Comparison of ENCODE assay signal across 12 mouse cellular contexts in genomic region chr17:11087823-11088222, GRCm38 (mm10).
DNase-seq lines count a peak whose midpoint lies in the region; ATAC-seq lines count a peak whose summit lies in the region.
"Had no signal": no experiment of that assay in that cellular context is flagged by ENCODE, and none has a peak within 500 bp of the region (broad histone marks: within the 10 kb centered on the region; RNA-seq: fewer than 3 reads in every experiment).

No protein-coding gene starts in this region.

- no peak overlapping the region for H3K4me2 ChIP-seq in midbrain, embryonic 13.5 days (replicated peaks)
- no peak overlapping the region for H3K4me2 ChIP-seq in liver, embryonic 12.5 days
- H3K4me2 ChIP-seq: heart, embryonic 12.5 days; stomach, embryonic 15.5 days had no signal

- H3K4me3 ChIP-seq in hindbrain, embryonic 10.5 days, result no peak overlapping the region
- no peak overlapping the region for H3K4me3 ChIP-seq in midbrain, embryonic 13.5 days (replicated peaks)
- H3K4me3 ChIP-seq in liver, embryonic 12.5 days, result no peak overlapping the region
- H3K4me3 ChIP-seq: heart, embryonic 12.5 days; myocyte; stomach, embryonic 15.5 days had no signal

- no peaks in the 10 kb centered on the region for H3K9me3 ChIP-seq in hindbrain, embryonic 10.5 days
- H3K9me3 ChIP-seq in midbrain, embryonic 13.5 days, result no peaks in the 10 kb centered on the region
- no peaks in the 10 kb centered on the region for H3K9me3 ChIP-seq in liver, embryonic 12.5 days (replicated peaks)
- H3K9me3 ChIP-seq: heart, embryonic 12.5 days; stomach, embryonic 15.5 days had no signal

- H3K27ac ChIP-seq in hindbrain, embryonic 10.5 days, result no peak overlapping the region
- peak overlapping the region; percentile 70 for H3K27ac ChIP-seq in midbrain, embryonic 13.5 days
- H3K27ac ChIP-seq in liver, embryonic 12.5 days, result no peak overlapping the region
- H3K27ac ChIP-seq: stomach, embryonic 15.5 days had no signal

- no peaks in the 10 kb centered on the region for H3K27me3 ChIP-seq in hindbrain, embryonic 10.5 days (ENCODE audit: insufficient read depth, poor library complexity, severe bottlenecking)
- H3K27me3 ChIP-seq in midbrain, embryonic 13.5 days, result no peaks in the 10 kb centered on the region
- no peaks in the 10 kb centered on the region for H3K27me3 ChIP-seq in liver, embryonic 12.5 days (replicated peaks)
- H3K27me3 ChIP-seq: heart, embryonic 12.5 days; stomach, embryonic 15.5 days had no signal

- H3K4me1 ChIP-seq in hindbrain, embryonic 10.5 days (replicated peaks), result peaks cover 9% of the 10 kb centered on the region
- peaks cover 21% of the 10 kb centered on the region for H3K4me1 ChIP-seq in midbrain, embryonic 13.5 days (replicated peaks)
- H3K4me1 ChIP-seq in liver, embryonic 12.5 days, result no peaks in the 10 kb centered on the region
- H3K4me1 ChIP-seq: heart, embryonic 12.5 days; stomach, embryonic 15.5 days had no signal

- WGBS in hindbrain, embryonic 10.5 days, result 52% methylated on average over 8 of the region's 8 CpGs
- WGBS in midbrain, embryonic 13.5 days, result 40% methylated on average over 8 of the region's 8 CpGs
- WGBS in liver, embryonic 12.5 days (ENCODE audit: insufficient replicate concordance), result 64% methylated on average over 8 of the region's 8 CpGs

- 0 out of 2 replicates have a peak overlapping the region, but pooled peaks have one; percentile 32 for H3K9ac ChIP-seq in midbrain, embryonic 13.5 days (replicated peaks)
- no peak overlapping the region for H3K9ac ChIP-seq in liver, embryonic 12.5 days
- H3K9ac ChIP-seq: heart, embryonic 12.5 days; stomach, embryonic 15.5 days had no signal

- no peaks in the 10 kb centered on the region for H3K36me3 ChIP-seq in hindbrain, embryonic 10.5 days
- no peaks in the 10 kb centered on the region for H3K36me3 ChIP-seq in midbrain, embryonic 13.5 days
- H3K36me3 ChIP-seq in liver, embryonic 12.5 days, result no peaks in the 10 kb centered on the region
- H3K36me3 ChIP-seq: heart, embryonic 12.5 days; stomach, embryonic 15.5 days had no signal

- ATAC-seq in midbrain, embryonic 13.5 days, result 0 out of 2 replicates have a peak, but pooled peaks have one; percentile 17
- no peak for ATAC-seq in liver, embryonic 12.5 days

- peak; percentile 58 for DNase-seq in brain, adult 2 months (ENCODE audit: low read depth, low spot score)
- DNase-seq in embryo, embryonic 10.5 days (ENCODE audit: low spot score), result peak; percentile 45
- DNase-seq in hindbrain, embryonic 10.5 days (ENCODE audit: low spot score), result peak; percentile 14
- DNase-seq in c-Kit-positive CD71-positive TER-119-positive erythroid progenitor cells, embryonic 14.5 days (ENCODE audit: low spot score), result no peak
- DNase-seq in layer of hippocampus, postnatal 36 days, result no peak
- no peak for DNase-seq in ovary, postnatal 10 days (ENCODE audit: low spot score)
- DNase-seq: right cerebral cortex, postnatal 25 days had no signal

Comparison
In these comparisons a context has a peak if more than half of its experiments do, and no peak if none do; other contexts are left out.
1. DNase-seq: peak in brain, adult 2 months (single experiment), embryo, embryonic 10.5 days (single experiment) and hindbrain, embryonic 10.5 days (single experiment); none in c-Kit-positive CD71-positive TER-119-positive erythroid progenitor cells, embryonic 14.5 days (single experiment), layer of hippocampus, postnatal 36 days (0 of 2) and ovary, postnatal 10 days (single experiment).